In the genomic region with DNA sequence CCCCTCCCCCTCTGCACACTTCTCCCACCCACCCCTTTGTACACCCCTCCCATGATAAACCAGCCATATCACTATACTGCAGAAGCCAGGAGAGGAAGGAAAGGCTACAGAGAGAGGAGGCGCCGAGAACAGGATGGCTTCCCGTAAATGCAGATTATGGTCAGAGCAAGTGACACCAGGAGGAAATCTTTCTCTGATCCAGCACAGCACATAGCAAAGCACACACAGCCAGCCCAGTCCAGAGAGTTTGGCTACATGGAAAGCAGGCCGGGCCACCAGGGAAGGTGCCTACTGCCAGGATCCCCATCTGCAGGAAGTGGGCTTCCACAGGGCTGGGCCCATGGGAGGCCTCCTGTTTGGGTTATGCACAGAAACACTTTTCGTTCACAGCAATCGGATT, we compare ENCODE assay signal across 10 mouse cellular contexts.
A peak's percentile ranks its signal among the peaks of the same experiment; 100 is the strongest.
DNase-seq lines count a peak whose midpoint lies in the region; ATAC-seq lines count a peak whose summit lies in the region.
"Had no signal": no experiment of that assay in that cellular context is flagged by ENCODE, and none has a peak within 500 bp of the region (broad histone marks: within the 10 kb centered on the region; RNA-seq: fewer than 3 reads in every experiment).

No protein-coding gene starts in this region.

- H3K27me3 ChIP-seq in megakaryocyte, embryonic 14.5 days (replicated peaks) = no peaks in the 10 kb centered on the region
- no peaks in the 10 kb centered on the region for H3K27me3 ChIP-seq in limb, embryonic 12.5 days
- no peaks in the 10 kb centered on the region for H3K27me3 ChIP-seq in stomach, embryonic 14.5 days (ENCODE audit: control insufficient read depth, insufficient read depth, low read length)

- H3K9ac ChIP-seq in limb, embryonic 12.5 days (replicated peaks) = 0 out of 2 replicates have a peak overlapping the region, but pooled peaks have one; percentile 13
- no peak overlapping the region for H3K9ac ChIP-seq in stomach, embryonic 14.5 days (replicated peaks; ENCODE audit: low read depth, low read length)

- ATAC-seq in megakaryocyte, adult 5-6 weeks (ENCODE audit: poor library complexity, severe bottlenecking) = no peak
- no peak for ATAC-seq in limb, embryonic 12.5 days (ENCODE audit: insufficient number of reproducible peaks, insufficient read depth, low FRiP score, low TSS enrichment, low read depth)
- no peak for ATAC-seq in stomach, embryonic 14.5 days (ENCODE audit: insufficient number of reproducible peaks, insufficient read depth, low FRiP score, low read depth)

- H3K9me3 ChIP-seq in megakaryocyte, embryonic 14.5 days = no peaks in the 10 kb centered on the region
- H3K9me3 ChIP-seq in limb, embryonic 12.5 days = no peaks in the 10 kb centered on the region
- no peaks in the 10 kb centered on the region for H3K9me3 ChIP-seq in stomach, embryonic 14.5 days (ENCODE audit: control insufficient read depth, low read depth, low read length)

- peaks cover 99% of the 10 kb centered on the region for H3K4me1 ChIP-seq in megakaryocyte, embryonic 14.5 days
- H3K4me1 ChIP-seq in limb, embryonic 12.5 days (replicated peaks) = peaks cover 33% of the 10 kb centered on the region
- H3K4me1 ChIP-seq in stomach, embryonic 14.5 days (ENCODE audit: control insufficient read depth, insufficient read depth, low read length) = peaks cover 16% of the 10 kb centered on the region

- peaks cover 86% of the 10 kb centered on the region for H3K36me3 ChIP-seq in megakaryocyte, embryonic 14.5 days (replicated peaks; ENCODE audit: low read length)
- H3K36me3 ChIP-seq in limb, embryonic 12.5 days = peaks cover 3% of the 10 kb centered on the region; the same call in 1 of the 2 replicates
- H3K36me3 ChIP-seq in stomach, embryonic 14.5 days (ENCODE audit: control insufficient read depth, insufficient read depth, low read length) = no peaks in the 10 kb centered on the region

- intact Hi-C loops in left cerebral cortex, postnatal 4 days (cut with DNase I) = no loop called here
- intact Hi-C loops in left cerebral cortex, postnatal 14 days (cut with DNase I) = no loop called here

- DNase-seq in gastrocnemius, postnatal 25 days = peak; percentile 53
- no peak for DNase-seq in gastrocnemius, adult 18-20 months (ENCODE audit: low spot score)
- no peak for DNase-seq in left cerebral cortex, postnatal 4 days
- DNase-seq in left cerebral cortex, postnatal 14 days (ENCODE audit: low spot score in 2 of 2) = no peak
- DNase-seq: embryo, embryonic 11 days; thymus, adult 18-20 months had no signal

- 0 out of 2 replicates have a peak overlapping the region, but pooled peaks have one; percentile 4 for H3K4me2 ChIP-seq in limb, embryonic 12.5 days
- H3K4me2 ChIP-seq in stomach, embryonic 14.5 days (replicated peaks; ENCODE audit: low read depth, low read length) = no peak overlapping the region

- peak overlapping the region; percentile 87 for H3K4me3 ChIP-seq in megakaryocyte, embryonic 14.5 days (replicated peaks)
- no peak overlapping the region for H3K4me3 ChIP-seq in limb, embryonic 12.5 days (replicated peaks)
- H3K4me3 ChIP-seq in stomach, embryonic 14.5 days (ENCODE audit: low read depth, low read length) = no peak overlapping the region

- WGBS in limb, embryonic 12.5 days = 59% methylated on average over 6 of the region's 6 CpGs
- WGBS in stomach, embryonic 14.5 days = 27% methylated on average over 6 of the region's 6 CpGs

- peak overlapping the region; percentile 41; the same call in 1 of the 2 replicates for H3K27ac ChIP-seq in limb, embryonic 12.5 days
- H3K27ac ChIP-seq in stomach, embryonic 14.5 days (ENCODE audit: low read length) = peak overlapping the region; percentile 44; the same call in 1 of the 2 replicates
